Mouse (Mus musculus): ENCODE data around the gene Kcnab1. TPM values are rescaled to one million over a fixed set of nuclear protein-coding genes. Genes with fewer than 3 reads are reported as not detected.

The Kcnab1 gene
- total RNA-seq, 2 experiments from 2014 or later, result not detected

GRCm38 (mm10) chr3:65200611-65201010, 91.4 kb downstream of the Kcnab1 start:
- no peak for ATAC-seq (replicated peaks; ENCODE audit: low FRiP score, low TSS enrichment, poor library complexity, severe bottlenecking)

DNA sequence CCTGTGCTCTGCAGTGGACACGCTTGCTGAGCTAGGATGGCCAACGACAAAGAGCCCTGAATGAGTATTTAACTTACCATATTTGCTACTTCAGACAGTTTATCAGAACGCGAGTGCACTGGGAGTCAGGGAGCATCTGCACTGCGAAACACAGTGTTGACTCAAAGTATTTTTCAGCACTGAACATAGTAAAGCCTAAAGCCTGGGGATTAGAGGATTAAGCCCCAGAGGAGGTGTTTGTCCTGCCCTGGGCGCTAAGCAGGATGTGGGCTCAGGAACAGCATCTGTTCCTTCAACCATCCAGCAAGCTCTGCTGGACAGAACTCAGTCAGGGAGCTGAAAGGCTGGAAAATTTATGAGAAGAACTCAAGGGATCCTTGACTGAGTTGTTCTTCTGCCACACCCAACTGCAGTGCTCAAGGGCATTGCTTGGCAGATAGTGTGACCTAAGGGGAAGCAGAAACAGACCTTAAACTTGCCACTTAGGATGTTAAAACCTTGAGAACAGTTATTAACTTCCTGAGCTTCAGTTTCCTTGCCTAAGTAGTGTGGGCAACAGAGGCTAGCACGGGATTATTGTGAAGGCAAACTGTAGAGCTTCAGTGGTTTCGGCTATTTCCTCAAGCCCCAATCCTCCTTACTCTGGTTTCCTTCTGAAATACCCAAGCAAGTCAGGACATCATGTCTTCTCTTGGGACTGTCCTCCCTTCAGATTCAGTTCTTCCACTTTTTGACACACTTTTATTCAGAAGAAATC, 94.4 kb downstream of the Kcnab1 start:
- no peak for ATAC-seq (replicated peaks; ENCODE audit: low FRiP score, low TSS enrichment, poor library complexity, severe bottlenecking)

GRCm38 (mm10) chr3:65204356-65205075, 95.3 kb downstream of the Kcnab1 start:
- no peak for ATAC-seq (replicated peaks; ENCODE audit: low FRiP score, low TSS enrichment, poor library complexity, severe bottlenecking)

DNA sequence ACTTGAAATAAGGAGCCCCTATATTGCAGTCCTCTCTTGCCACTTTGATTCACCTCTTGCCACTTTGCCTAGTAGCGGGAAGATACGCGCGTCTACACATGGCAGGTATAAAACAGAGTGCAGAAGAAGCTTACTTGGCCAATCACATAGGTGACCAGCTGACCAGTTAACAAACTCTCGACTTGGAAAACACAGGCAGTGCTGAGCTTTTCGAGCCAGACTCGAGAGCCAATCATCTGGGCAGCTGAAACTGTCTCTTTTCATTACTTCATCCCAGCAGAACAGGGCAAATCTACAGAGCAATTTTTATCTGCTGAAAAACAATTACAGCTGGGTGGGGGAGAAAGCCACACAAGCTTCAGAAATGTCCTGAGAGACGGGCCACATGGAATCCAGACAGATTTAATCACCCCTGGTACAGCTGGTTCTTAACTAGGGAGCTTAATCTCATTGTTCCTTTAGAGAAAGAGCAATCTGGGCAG, 96.4 kb downstream of the Kcnab1 start:
- no peak for ATAC-seq (replicated peaks; ENCODE audit: low FRiP score, low TSS enrichment, poor library complexity, severe bottlenecking)

DNA sequence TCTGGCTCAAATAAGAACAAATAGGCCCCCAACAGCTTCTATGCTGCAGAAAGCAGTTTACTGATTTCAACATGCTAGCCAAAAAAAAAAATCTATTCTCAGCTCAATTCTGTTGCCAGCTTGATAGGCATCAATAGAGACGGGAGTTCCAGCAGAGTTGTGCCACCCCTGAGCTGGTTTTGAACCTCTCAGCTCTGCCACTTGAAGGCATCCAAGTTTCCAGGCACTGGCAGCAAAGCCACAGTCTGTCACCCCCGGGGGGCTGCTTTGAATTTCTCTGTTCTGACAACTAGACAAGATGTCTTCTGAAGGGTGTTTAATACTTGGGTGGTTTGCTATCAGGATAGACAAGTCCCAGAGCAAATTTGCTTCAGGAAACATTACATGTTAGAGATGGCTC, 104.5 kb downstream of the Kcnab1 start:
- ATAC-seq (replicated peaks; ENCODE audit: low FRiP score, low TSS enrichment, poor library complexity, severe bottlenecking), result no peak

DNA sequence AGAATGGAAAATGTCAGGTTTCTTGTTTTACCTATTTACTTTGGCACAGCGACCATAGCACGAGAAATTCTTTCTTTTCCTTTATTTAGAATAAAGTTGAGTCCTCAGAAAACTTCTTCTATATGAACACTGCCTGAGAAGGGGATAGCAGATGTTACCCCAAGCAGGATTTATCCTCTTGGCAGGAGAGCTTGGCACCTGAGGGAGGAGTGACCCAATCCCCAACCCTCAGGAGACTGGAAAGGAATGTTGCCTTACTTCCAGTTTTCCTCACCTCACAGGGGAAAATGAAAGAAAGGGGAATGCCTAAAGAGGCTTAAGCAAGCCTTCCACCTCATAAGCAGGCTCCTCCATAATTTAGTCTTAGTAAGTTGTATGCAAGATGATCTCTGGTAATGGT, 105.5 kb downstream of the Kcnab1 start:
- ATAC-seq (replicated peaks; ENCODE audit: low FRiP score, low TSS enrichment, poor library complexity, severe bottlenecking), result no peak

DNA sequence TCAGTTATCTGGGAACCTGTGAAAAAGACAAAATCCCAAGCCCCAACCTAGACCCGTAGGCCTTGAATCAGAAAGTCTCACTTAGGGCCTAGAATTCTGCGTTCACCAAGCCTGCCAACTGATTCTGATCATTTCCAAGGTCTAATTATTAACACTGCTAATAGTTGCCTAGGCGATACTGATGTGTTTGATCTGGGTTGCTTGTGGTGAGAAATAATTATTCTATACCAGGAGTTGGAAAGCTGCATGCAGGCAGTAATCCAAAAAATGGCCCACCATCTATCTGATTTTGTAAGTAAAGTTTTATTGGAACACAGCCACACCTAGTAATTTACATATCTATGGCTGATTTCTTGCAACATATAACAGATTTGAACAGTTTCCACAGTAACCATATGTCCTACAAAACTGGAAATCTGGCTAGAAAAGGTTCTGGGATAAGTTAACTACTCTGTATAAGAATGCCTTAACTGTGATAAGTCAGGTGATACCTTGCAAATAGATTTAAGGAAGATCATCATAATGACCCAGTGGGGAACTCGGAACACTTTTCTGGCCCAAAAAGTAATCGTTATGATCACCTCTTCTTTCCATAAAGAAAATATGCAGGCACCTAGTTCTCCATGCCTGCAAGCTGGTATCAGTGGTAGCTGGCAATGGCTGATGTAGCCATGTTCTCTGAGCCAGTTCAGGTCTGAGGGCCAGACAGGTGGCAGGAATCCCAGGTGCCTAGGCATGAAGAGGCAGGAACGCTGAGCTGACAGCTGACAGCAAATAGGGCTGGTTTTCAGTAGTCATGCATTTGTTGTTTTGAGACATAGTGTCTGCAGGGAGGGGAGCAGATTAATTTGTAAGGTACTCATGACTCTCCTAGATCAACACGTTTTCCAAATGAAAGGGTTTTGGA, 108.7 kb downstream of the Kcnab1 start:
- no peak for ATAC-seq (replicated peaks; ENCODE audit: low FRiP score, low TSS enrichment, poor library complexity, severe bottlenecking)

DNA sequence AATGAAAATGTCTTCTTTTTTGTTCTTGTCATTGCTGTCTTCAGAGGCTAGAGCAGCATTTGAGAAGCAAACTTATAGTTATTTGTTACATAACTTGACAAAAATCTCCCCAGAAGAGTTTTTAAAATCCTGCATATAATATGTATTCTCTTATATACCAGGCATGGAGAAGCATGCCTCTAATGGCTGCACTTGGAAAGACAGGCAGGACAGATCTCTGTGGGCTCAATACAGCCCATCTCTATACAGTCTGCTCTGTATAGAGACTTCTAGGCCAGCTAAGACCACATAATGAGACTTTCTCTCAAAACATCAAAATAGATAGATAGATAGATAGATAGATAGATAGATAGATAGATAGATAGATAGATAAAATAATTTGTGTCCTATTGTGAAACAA, 111.1 kb downstream of the Kcnab1 start:
- ATAC-seq (replicated peaks; ENCODE audit: low FRiP score, low TSS enrichment, poor library complexity, severe bottlenecking), result no peak

GRCm38 (mm10) chr3:65223635-65224034, 114.5 kb downstream of the Kcnab1 start:
- ATAC-seq (replicated peaks; ENCODE audit: low FRiP score, low TSS enrichment, poor library complexity, severe bottlenecking), result no peak

- no peak for ATAC-seq (replicated peaks; ENCODE audit: low FRiP score, low TSS enrichment, poor library complexity, severe bottlenecking)
Observed at GRCm38 (mm10) chr3:65230978-65231377, 121.8 kb downstream of the Kcnab1 start.

- no peak for ATAC-seq (replicated peaks; ENCODE audit: low FRiP score, low TSS enrichment, poor library complexity, severe bottlenecking)
Observed at GRCm38 (mm10) chr3:65231419-65232090, 122.4 kb downstream of the Kcnab1 start.

GRCm38 (mm10) chr3:65249023-65249422, 139.8 kb downstream of the Kcnab1 start:
- no peak for ATAC-seq (replicated peaks; ENCODE audit: low FRiP score, low TSS enrichment, poor library complexity, severe bottlenecking)

DNA sequence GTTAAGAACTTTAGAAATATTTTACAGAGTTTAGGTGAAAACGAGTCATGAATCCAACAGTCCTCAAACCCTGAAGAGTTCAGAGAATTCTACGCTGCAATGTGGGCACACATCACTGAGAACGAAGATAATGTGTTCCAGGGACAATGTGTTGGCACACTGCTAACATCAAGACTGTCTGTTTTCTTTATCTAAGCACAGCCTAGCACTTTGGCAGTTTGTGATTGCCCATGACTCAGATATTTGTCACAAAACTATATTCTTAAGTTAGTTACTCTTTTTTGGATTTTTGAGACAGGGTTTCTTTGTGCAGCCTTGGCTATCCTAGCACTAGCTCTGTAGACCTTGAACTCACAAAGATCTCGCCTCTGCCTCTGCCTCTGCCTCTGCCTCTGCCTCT, 151.3 kb downstream of the Kcnab1 start:
- no peak for ATAC-seq (replicated peaks; ENCODE audit: low FRiP score, low TSS enrichment, poor library complexity, severe bottlenecking)

GRCm38 (mm10) chr3:65262506-65263422, 153.6 kb downstream of the Kcnab1 start:
- no peak for ATAC-seq (replicated peaks; ENCODE audit: low FRiP score, low TSS enrichment, poor library complexity, severe bottlenecking)

- no peak for ATAC-seq (replicated peaks; ENCODE audit: low FRiP score, low TSS enrichment, poor library complexity, severe bottlenecking)
Observed at GRCm38 (mm10) chr3:65273317-65273716, 164.1 kb downstream of the Kcnab1 start.

- no peak for ATAC-seq (replicated peaks; ENCODE audit: low FRiP score, low TSS enrichment, poor library complexity, severe bottlenecking)
Observed at GRCm38 (mm10) chr3:65277777-65278176, 168.6 kb downstream of the Kcnab1 start.

DNA sequence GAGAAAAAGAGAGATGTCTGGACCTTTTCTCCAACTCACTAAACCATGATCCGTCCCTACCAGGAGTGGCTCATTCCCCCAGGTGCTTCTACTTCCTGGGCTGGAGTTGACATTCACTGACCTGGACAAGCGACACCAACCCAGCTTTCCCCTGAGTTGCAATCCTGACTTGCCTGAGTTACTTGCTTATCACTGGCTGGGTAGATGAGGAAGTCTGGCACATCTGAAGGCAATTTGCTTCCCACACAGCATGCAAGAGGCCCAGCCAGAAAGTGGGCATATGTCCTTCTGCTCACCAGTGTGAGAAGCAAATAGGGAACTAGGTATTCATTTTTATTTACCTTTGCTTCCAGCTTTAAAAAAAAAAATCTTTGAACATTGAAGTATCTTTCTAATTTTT, 174.2 kb downstream of the Kcnab1 start:
- ATAC-seq (replicated peaks; ENCODE audit: low FRiP score, low TSS enrichment, poor library complexity, severe bottlenecking), result no peak

GRCm38 (mm10) chr3:65288994-65289393, 179.8 kb downstream of the Kcnab1 start:
- ATAC-seq (replicated peaks; ENCODE audit: low FRiP score, low TSS enrichment, poor library complexity, severe bottlenecking), result no peak

Measured in megakaryocyte-erythroid progenitor cell, adult 5-6 weeks (primary cell).